Mouse (Mus musculus) kidney, postnatal 0 days (tissue): ENCODE measurements around the gene 5430403G16Rik. TPM values are rescaled to one million over a fixed set of nuclear protein-coding genes. Genes with fewer than 3 reads are reported as not detected.
"Not testable (repeated sequence)": the region's sequence is repeated elsewhere in the genome, so short reads cannot be mapped to it uniquely, and the experiment has no call there.

ENCODE experiments used
- ATAC-seq: fragments of 200-750 bp; cut with Nextera tagmentation; replicated peaks from 2 replicates; pipeline ENCODE4 v1.8.0; 2017; ENCODE audit warnings: low read depth, moderate number of reproducible peaks, moderate TSS enrichment, moderate library complexity; ENCODE audit not compliant: low FRiP score
- DNase-seq: peaks from one replicate; pipeline ENCODE4 v3.0.0-alpha.2; 2016; ENCODE audit warnings: low spot score
- H3K27ac ChIP-seq: fragments of 300-500 bp; sonication (generic); 2 replicates; pipeline ENCODE4 v1.5.1; 2014; ENCODE audit warnings: mild to moderate bottlenecking
- H3K27me3 ChIP-seq: fragments of 300-500 bp; sonication (generic); 2 replicates; pipeline ENCODE4 v1.6.1; 2014; ENCODE audit warnings: low read length, mixed read lengths; ENCODE audit not compliant: insufficient read depth
- H3K36me3 ChIP-seq: fragments of 300-500 bp; sonication (generic); 2 replicates; pipeline ENCODE4 v1.6.1; 2014; ENCODE audit warnings: low read length, mixed read lengths; ENCODE audit not compliant: insufficient read depth
- H3K4me1 ChIP-seq: fragments of 300-500 bp; sonication (generic); replicated peaks from 2 replicates; pipeline ENCODE4 v1.6.1; 2014; ENCODE audit warnings: antibody characterized with exemption, low read length, mixed read lengths; ENCODE audit not compliant: insufficient read depth
- H3K4me2 ChIP-seq: fragments of 300-500 bp; sonication (generic); 2 replicates; pipeline ENCODE4 v1.6.1; 2014; ENCODE audit warnings: mild to moderate bottlenecking, low read length, moderate library complexity, mixed read lengths
- H3K4me3 ChIP-seq: fragments of 300-500 bp; sonication (generic); replicated peaks from 2 replicates; pipeline ENCODE4 v1.5.1; 2014; ENCODE audit warnings: low read depth, low read length
- H3K9ac ChIP-seq: fragments of 300-500 bp; sonication (generic); 2 replicates; pipeline ENCODE4 v1.6.1; 2014; ENCODE audit warnings: low read depth, low read length
- H3K9me3 ChIP-seq: fragments of 300-500 bp; sonication (generic); replicated peaks from 2 replicates; pipeline ENCODE4 v1.6.1; 2016; ENCODE audit warnings: low read length, inconsistent platforms, mixed read lengths
- CTCF ChIP-seq: IDR thresholded peaks from 2 replicates; pipeline ENCODE4 v1.5.1; 2016; ENCODE audit warnings: antibody characterized with exemption, low read depth, mild to moderate bottlenecking, moderate library complexity
- whole genome bisulfite sequencing: fragments of 180-500 bp; shearing (Covaris S2); extraction: QIAGEN DNeasy Blood & Tissue Kit; methylation state at CpG from one replicate; pipeline ENCODE4 v1.1.7; 2014; 5-methylcytosine and 5-hydroxymethylcytosine counted together
- polyA plus RNA-seq: library from polyadenylated mRNA; unstranded; fragments of >200 nt; fragmentation: Nextera tagmentation; extraction: Ambion mirVana; gene quantifications from 2 replicates; pipeline ENCODE4 v1.2.1, GENCODE M21; 2015

The 5430403G16Rik gene
- 1.7 and 2.2 TPM in 2 replicates for polyA plus RNA-seq

- not testable (repeated sequence) for H3K4me1 ChIP-seq, H3K27me3 ChIP-seq, H3K36me3 ChIP-seq, H3K9me3 ChIP-seq
- H3K27ac ChIP-seq = peak within 1 kb of the TSS; percentile 81
- peak within 1 kb of the TSS; percentile 77 for H3K4me2 ChIP-seq
- H3K9ac ChIP-seq = peak within 1 kb of the TSS; percentile 72
- peak within 1 kb of the TSS; percentile 55 for H3K4me3 ChIP-seq
- ATAC-seq (peak; percentile 97), DNase-seq (peak; percentile 94)
- WGBS = under 1% methylated on average over 24 of the region's 26 CpGs
Observed at GRCm38 (mm10) chr5:109690537-109691201, at the start of gene 5430403G16Rik. Gene 5430403G16Rik, minus strand, starts transcription at chr5:109691041.

GRCm38 (mm10) chr5:109717341-109717740 is 26.5 kb upstream of the 5430403G16Rik start:
- H3K9ac ChIP-seq, H3K4me1 ChIP-seq, H3K9me3 ChIP-seq, ATAC-seq, DNase-seq, H3K27ac ChIP-seq, H3K4me3 ChIP-seq, H3K27me3 ChIP-seq, H3K4me2 ChIP-seq, H3K36me3 ChIP-seq: not testable (repeated sequence)
- WGBS = 28% methylated on average over 3 of the region's 3 CpGs

- not testable (repeated sequence) for H3K4me1 ChIP-seq, H3K27ac ChIP-seq, H3K9me3 ChIP-seq, ATAC-seq, DNase-seq, H3K36me3 ChIP-seq, H3K27me3 ChIP-seq, H3K9ac ChIP-seq
- WGBS = 62% methylated on average over 5 of the region's 5 CpGs
- H3K4me3 ChIP-seq = peak overlapping the region; percentile 55
- peak overlapping the region; percentile 77 for H3K4me2 ChIP-seq
Observed at GRCm38 (mm10) chr5:109691205-109691965, 544 bp upstream of the 5430403G16Rik start.

GRCm38 (mm10) chr5:109682921-109683320 is 7.9 kb downstream of the 5430403G16Rik start:
- no peaks in the 10 kb centered on the region for H3K36me3 ChIP-seq
- 74% methylated on average over 4 of the region's 4 CpGs for WGBS
- H3K27ac ChIP-seq = no peak overlapping the region
- H3K27me3 ChIP-seq = no peaks in the 10 kb centered on the region
- no peaks in the 10 kb centered on the region for H3K4me1 ChIP-seq
- no peak overlapping the region for H3K9ac ChIP-seq
- no peak overlapping the region for H3K4me2 ChIP-seq
- H3K9me3 ChIP-seq = peaks cover 2% of the 10 kb centered on the region; the same call in 1 of the 2 replicates
- TF ChIP-seq CTCF = no peak
- no peak for ATAC-seq
- no peak overlapping the region for H3K4me3 ChIP-seq
- no peak for DNase-seq

Other genes with a start within 250 kb of the 5430403G16Rik start
- gene Crlf2, start 132.0 kb downstream of the 5430403G16Rik start, polyA plus RNA-seq = 19.1 and 22.2 TPM in 2 replicates
- gene 4930522L14Rik, start 60.8 kb upstream of the 5430403G16Rik start, polyA plus RNA-seq = 11.1 and 12.9 TPM in 2 replicates
- 0.71 and 0.95 TPM in 2 replicates for gene Gm15446, start 232.4 kb upstream of the 5430403G16Rik start, polyA plus RNA-seq